Mouse (Mus musculus): ENCODE measurements around the gene C530008M17Rik. TPM values are rescaled to one million over a fixed set of nuclear protein-coding genes. Genes with fewer than 3 reads are reported as not detected.

Gene C530008M17Rik
- polyA plus RNA-seq, 1 experiment from 2014 or later, result 3.8 TPM

DNA sequence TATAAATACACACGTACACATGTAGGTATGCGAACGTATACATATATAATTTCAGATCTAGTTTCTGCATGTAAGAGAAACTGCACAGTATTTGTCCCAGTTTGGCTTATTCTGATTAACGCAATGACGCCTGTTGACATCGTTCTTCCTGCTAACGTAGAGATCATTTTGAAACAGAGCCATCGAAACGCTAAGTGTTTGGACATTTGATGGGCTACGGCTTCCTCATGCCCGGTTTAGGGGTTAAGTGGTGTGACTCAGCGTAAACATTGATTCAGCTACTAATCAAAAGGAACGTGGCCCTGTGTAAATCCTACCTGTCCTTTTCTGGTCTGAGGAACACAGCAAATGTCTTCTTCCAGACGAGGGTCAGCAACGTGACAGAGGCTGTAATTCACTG lies 113.3 kb downstream of the C530008M17Rik start:
- Histone ChIP-seq H3K36me3 (ENCODE audit: insufficient read depth, low read length) (no peaks in the 10 kb centered on the region), H3K4me2 (replicated peaks; ENCODE audit: low read depth, low read length) (no peak overlapping the region), H3K4me3 (ENCODE audit: low read depth, low read length) (no peak overlapping the region), H3K27me3 (replicated peaks; ENCODE audit: insufficient read depth, low read length) (no peaks in the 10 kb centered on the region), H3K9ac (replicated peaks; ENCODE audit: low read depth) (no peak overlapping the region), H3K9me3 (ENCODE audit: low read length) (no peaks in the 10 kb centered on the region), H3K27ac (ENCODE audit: low read length) (no peak overlapping the region), H3K4me1 (ENCODE audit: insufficient read depth, low read depth, low read length) (no peaks in the 10 kb centered on the region)
- TF ChIP-seq CTCF (IDR thresholded peaks at IDR 0.05) (no peak), EP300 (IDR thresholded peaks at IDR 0.05) (no peak)
- ATAC-seq (peak; percentile 26; the same call in 1 of the 2 replicates), DNase-seq (ENCODE audit: low spot score) (peak; percentile 47)
- WGBS, result 49% methylated on average over 15 of the region's 15 CpGs

DNA sequence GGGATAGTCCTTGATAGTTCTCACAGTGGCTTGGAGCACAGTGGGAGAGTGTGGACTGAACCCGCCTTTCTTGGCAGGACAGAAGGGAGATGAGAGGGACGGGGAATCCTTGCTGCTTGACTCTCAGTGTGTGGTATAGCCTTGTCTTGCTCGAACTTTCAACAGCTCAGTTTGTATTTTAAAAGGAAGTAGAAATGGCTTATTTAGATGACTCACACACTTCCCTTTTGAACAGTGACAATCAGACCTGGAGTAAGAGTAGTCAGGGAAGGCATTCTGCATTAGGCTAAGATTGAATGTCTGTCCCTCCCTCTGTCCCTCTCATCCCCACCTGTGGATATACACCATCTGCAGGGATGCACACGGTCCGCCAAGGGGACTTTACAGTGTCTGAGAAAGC lies 115.1 kb downstream of the C530008M17Rik start:
- Histone ChIP-seq H3K4me2 (replicated peaks; ENCODE audit: low read depth, low read length) (no peak overlapping the region), H3K9ac (replicated peaks; ENCODE audit: low read depth) (no peak overlapping the region), H3K27me3 (replicated peaks; ENCODE audit: insufficient read depth, low read length) (no peaks in the 10 kb centered on the region), H3K4me3 (ENCODE audit: low read depth, low read length) (no peak overlapping the region), H3K9me3 (ENCODE audit: low read length) (no peaks in the 10 kb centered on the region), H3K4me1 (ENCODE audit: insufficient read depth, low read depth, low read length) (no peaks in the 10 kb centered on the region), H3K27ac (ENCODE audit: low read length) (no peak overlapping the region), H3K36me3 (ENCODE audit: insufficient read depth, low read length) (no peaks in the 10 kb centered on the region)
- TF ChIP-seq EP300 (IDR thresholded peaks at IDR 0.05), result no peak
- TF ChIP-seq CTCF (IDR thresholded peaks at IDR 0.05), result no peak
- no peak for ATAC-seq
- WGBS, result 72% methylated on average over 5 of the region's 5 CpGs
- DNase-seq (ENCODE audit: low spot score), result no peak

DNA sequence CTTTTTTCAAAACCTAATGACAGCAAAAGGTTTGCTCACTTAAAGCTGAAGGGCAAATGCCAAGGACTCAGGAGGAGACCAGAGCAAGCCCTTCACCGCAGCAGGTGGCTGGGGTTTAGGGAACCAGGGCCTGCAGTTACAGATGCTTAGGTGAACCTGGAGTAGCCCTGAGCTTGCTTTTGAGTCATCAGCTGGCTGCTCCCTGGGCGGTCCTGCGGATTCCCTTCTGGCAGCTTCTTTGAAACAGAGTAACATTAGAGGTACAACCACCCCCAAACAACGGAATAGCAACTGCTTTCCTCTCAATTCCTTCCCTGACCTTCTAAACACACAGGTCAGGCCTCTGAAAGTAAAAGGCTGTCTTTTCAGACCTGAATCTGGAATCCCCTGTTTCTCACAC lies 116.5 kb downstream of the C530008M17Rik start:
- H3K9me3 ChIP-seq (ENCODE audit: low read length), result no peaks in the 10 kb centered on the region
- no peak for DNase-seq (ENCODE audit: low spot score)
- no peaks in the 10 kb centered on the region for H3K36me3 ChIP-seq (ENCODE audit: insufficient read depth, low read length)
- no peak overlapping the region for H3K9ac ChIP-seq (replicated peaks; ENCODE audit: low read depth)
- H3K4me1 ChIP-seq (ENCODE audit: insufficient read depth, low read depth, low read length), result no peaks in the 10 kb centered on the region
- TF ChIP-seq EP300 (IDR thresholded peaks at IDR 0.05) (no peak), CTCF (IDR thresholded peaks at IDR 0.05) (no peak)
- H3K4me2 ChIP-seq (replicated peaks; ENCODE audit: low read depth, low read length), result no peak overlapping the region
- no peaks in the 10 kb centered on the region for H3K27me3 ChIP-seq (replicated peaks; ENCODE audit: insufficient read depth, low read length)
- H3K27ac ChIP-seq (ENCODE audit: low read length), result no peak overlapping the region
- ATAC-seq, result no peak
- 70% methylated on average over 4 of the region's 4 CpGs for WGBS
- H3K4me3 ChIP-seq (ENCODE audit: low read depth, low read length), result no peak overlapping the region

DNA sequence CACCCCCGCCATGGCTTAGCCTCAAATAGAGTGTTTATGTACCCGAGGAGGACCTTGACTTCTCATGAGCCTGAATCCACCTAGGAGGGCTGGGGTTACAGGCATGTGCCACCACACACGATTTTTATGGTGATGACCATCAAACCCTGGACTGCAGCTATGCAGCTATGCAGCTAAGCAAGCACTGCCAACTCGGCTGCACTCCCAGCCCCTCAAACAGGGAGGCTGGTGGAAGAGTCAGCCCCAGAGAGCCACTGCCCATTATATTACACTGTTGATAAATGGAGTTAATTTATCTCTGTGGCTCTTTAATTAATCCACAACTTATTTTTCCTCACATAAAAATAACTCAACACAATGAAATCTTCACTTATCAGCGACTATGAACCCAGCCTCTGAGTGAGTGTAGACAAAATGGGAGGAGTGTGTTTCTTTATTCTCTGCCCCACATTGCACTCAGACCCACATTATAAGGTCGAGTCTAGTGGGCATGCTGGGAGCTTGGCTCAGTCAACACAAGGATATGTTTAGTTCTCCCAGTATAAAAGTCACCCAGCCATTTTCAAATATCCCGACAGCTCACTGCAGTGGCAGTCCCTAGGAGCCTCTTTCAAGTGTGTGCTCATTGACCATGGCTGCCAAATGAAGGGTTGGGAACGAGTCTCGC lies 117.3 kb downstream of the C530008M17Rik start:
- H3K36me3 ChIP-seq (ENCODE audit: insufficient read depth, low read length), result no peaks in the 10 kb centered on the region
- H3K9ac ChIP-seq (replicated peaks; ENCODE audit: low read depth), result no peak overlapping the region
- 62% methylated on average over 9 of the region's 9 CpGs for WGBS
- H3K4me3 ChIP-seq (ENCODE audit: low read depth, low read length), result no peak overlapping the region
- H3K27me3 ChIP-seq (replicated peaks; ENCODE audit: insufficient read depth, low read length), result no peaks in the 10 kb centered on the region
- no peak overlapping the region for H3K27ac ChIP-seq (ENCODE audit: low read length)
- H3K4me2 ChIP-seq (replicated peaks; ENCODE audit: low read depth, low read length), result no peak overlapping the region
- DNase-seq (ENCODE audit: low spot score) (no peak), ATAC-seq (no peak)
- TF ChIP-seq EP300 (IDR thresholded peaks at IDR 0.05), result no peak
- no peak for TF ChIP-seq CTCF (IDR thresholded peaks at IDR 0.05)
- H3K9me3 ChIP-seq (ENCODE audit: low read length), result no peaks in the 10 kb centered on the region
- H3K4me1 ChIP-seq (ENCODE audit: insufficient read depth, low read depth, low read length), result no peaks in the 10 kb centered on the region

DNA sequence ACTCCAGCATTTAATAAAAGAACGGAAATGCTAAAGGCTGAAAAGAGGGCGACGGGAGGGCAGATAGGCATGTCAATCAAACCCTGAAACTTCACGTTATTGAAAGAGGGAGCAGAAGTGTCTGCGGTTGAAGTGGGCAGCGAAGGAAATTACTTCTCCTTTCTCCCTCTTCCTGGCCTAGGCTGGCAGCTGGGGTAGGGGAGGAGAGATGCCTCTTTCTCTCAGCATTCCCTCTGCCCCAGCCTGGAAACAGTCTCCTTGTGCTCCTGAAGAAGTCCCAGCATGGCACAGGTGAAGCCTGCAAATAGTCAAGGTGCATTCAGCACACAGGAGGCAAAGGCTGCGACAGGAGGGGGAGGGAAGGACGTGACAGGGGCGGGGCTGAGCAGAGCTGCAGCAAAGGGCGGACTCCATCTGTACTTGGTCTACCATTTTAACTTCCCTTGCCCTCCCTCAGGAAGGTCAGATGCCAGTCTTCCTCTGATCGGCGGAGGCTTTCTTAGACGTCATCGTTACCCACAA lies 122.8 kb downstream of the C530008M17Rik start:
- Histone ChIP-seq H3K9ac (replicated peaks; ENCODE audit: low read depth) (no peak overlapping the region), H3K4me2 (replicated peaks; ENCODE audit: low read depth, low read length) (peak overlapping the region; percentile 29), H3K27me3 (replicated peaks; ENCODE audit: insufficient read depth, low read length) (no peaks in the 10 kb centered on the region), H3K4me3 (ENCODE audit: low read depth, low read length) (no peak overlapping the region), H3K4me1 (ENCODE audit: insufficient read depth, low read depth, low read length) (no peaks in the 10 kb centered on the region), H3K36me3 (ENCODE audit: insufficient read depth, low read length) (no peaks in the 10 kb centered on the region), H3K27ac (ENCODE audit: low read length) (no peak overlapping the region), H3K9me3 (ENCODE audit: low read length) (no peaks in the 10 kb centered on the region)
- WGBS, result 35% methylated on average over 14 of the region's 14 CpGs
- DNase-seq (ENCODE audit: low spot score) (peak; percentile 28), ATAC-seq (peak; percentile 26; the same call in 1 of the 2 replicates)
- TF ChIP-seq CTCF (IDR thresholded peaks at IDR 0.05) (no peak), EP300 (IDR thresholded peaks at IDR 0.05) (no peak)

DNA sequence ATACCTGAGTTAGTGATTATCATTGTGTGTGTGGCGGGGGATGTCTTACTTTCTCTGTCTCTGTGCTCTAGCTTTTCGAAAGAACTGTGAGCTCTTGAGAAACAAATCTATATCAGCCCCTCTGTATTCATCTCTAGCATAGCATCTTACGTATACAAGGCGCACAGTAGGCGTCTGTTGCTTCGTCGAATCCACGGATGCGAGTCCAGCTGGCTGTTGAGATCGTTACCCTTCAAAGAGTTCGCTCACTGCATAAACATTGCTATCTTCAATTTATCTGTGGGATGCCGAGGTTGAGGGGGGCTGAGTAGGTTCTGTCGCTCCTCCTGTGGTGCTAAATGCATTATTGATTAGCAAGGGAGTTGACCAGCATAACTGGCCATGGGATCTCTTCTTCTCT lies 125.6 kb downstream of the C530008M17Rik start:
- no peak for TF ChIP-seq CTCF (IDR thresholded peaks at IDR 0.05)
- TF ChIP-seq EP300 (IDR thresholded peaks at IDR 0.05), result no peak
- WGBS, result 68% methylated on average over 13 of the region's 13 CpGs
- no peak overlapping the region for H3K27ac ChIP-seq (ENCODE audit: low read length)
- DNase-seq (ENCODE audit: low spot score) (no peak), ATAC-seq (no peak)
- H3K9ac ChIP-seq (replicated peaks; ENCODE audit: low read depth), result no peak overlapping the region
- no peaks in the 10 kb centered on the region for H3K27me3 ChIP-seq (replicated peaks; ENCODE audit: insufficient read depth, low read length)
- H3K9me3 ChIP-seq (ENCODE audit: low read length), result no peaks in the 10 kb centered on the region
- no peak overlapping the region for H3K4me3 ChIP-seq (ENCODE audit: low read depth, low read length)
- H3K4me1 ChIP-seq (ENCODE audit: insufficient read depth, low read depth, low read length), result no peaks in the 10 kb centered on the region
- no peaks in the 10 kb centered on the region for H3K36me3 ChIP-seq (ENCODE audit: insufficient read depth, low read length)
- H3K4me2 ChIP-seq (replicated peaks; ENCODE audit: low read depth, low read length), result no peak overlapping the region

All from lung, postnatal 0 days (tissue).